ENCODE assay signal across 10 mouse cellular contexts in the genomic region with DNA sequence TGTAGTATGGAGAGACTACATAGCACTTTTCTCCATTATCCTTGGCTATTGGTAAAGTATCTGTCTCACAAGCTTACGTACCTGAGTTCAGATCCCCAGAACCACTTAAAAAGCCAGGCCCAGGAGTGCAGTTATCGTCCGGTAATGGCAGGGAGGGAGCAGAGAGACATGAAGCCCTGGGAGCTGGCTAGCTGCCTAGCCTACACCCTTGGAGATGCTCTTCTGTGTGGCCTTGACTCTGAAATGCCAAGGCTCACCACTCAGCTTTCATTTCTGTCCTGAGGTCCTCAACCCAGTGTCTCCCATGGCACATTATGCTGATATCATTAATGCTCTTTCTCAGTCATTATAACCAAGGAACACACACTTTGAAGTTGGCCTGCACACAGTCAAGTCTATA.
DNase-seq lines count a peak whose midpoint lies in the region; ATAC-seq and TF ChIP-seq lines count a peak whose summit lies in the region.
"Had no signal": no experiment of that assay in that cellular context is flagged by ENCODE, and none has a peak within 500 bp of the region (broad histone marks: within the 10 kb centered on the region; RNA-seq: fewer than 3 reads in every experiment).

No protein-coding gene starts in this region.

- ATAC-seq in heart, embryonic 13.5 days (ENCODE audit: extremely low read depth, insufficient number of reproducible peaks, low FRiP score, low TSS enrichment), result no peak
- no peak for ATAC-seq in neural tube, embryonic 11.5 days (ENCODE audit: insufficient read depth, low FRiP score, low TSS enrichment)
- no peak for ATAC-seq in lung, postnatal 0 days

- no peak for TF ChIP-seq EP300 in lung, postnatal 0 days (IDR thresholded peaks at IDR 0.05)

- no peaks in the 10 kb centered on the region for H3K9me3 ChIP-seq in heart, embryonic 13.5 days
- H3K9me3 ChIP-seq in neural tube, embryonic 11.5 days (ENCODE audit: control insufficient read depth, low read length), result no peaks in the 10 kb centered on the region
- no peaks in the 10 kb centered on the region for H3K9me3 ChIP-seq in limb, embryonic 10.5 days (replicated peaks)
- no peaks in the 10 kb centered on the region for H3K9me3 ChIP-seq in lung, postnatal 0 days (ENCODE audit: low read length)

- WGBS in heart, embryonic 13.5 days, result 88% methylated on average over 3 of the region's 3 CpGs
- 88% methylated on average over 3 of the region's 3 CpGs for WGBS in neural tube, embryonic 11.5 days
- 94% methylated on average over 3 of the region's 3 CpGs for WGBS in limb, embryonic 10.5 days
- WGBS in lung, postnatal 0 days, result 93% methylated on average over 3 of the region's 3 CpGs

- peak overlapping the region; percentile 36; the same call in 1 of the 2 replicates for H3K4me2 ChIP-seq in heart, embryonic 13.5 days
- no peak overlapping the region for H3K4me2 ChIP-seq in neural tube, embryonic 11.5 days (ENCODE audit: low read depth)
- no peak overlapping the region for H3K4me2 ChIP-seq in lung, postnatal 0 days (replicated peaks; ENCODE audit: low read depth, low read length)

- peaks cover 54% of the 10 kb centered on the region for H3K4me1 ChIP-seq in heart, embryonic 13.5 days
- peaks cover 29% of the 10 kb centered on the region for H3K4me1 ChIP-seq in neural tube, embryonic 11.5 days (ENCODE audit: control insufficient read depth, insufficient read depth, low read length)
- peaks cover 25% of the 10 kb centered on the region for H3K4me1 ChIP-seq in brown adipose tissue, adult 24 weeks (ENCODE audit: control insufficient read depth, insufficient read depth, insufficient read length, low read length)
- peaks cover 56% of the 10 kb centered on the region for H3K4me1 ChIP-seq in limb, embryonic 10.5 days
- H3K4me1 ChIP-seq in lung, postnatal 0 days (ENCODE audit: insufficient read depth, low read depth, low read length), result no peaks in the 10 kb centered on the region

- no peak overlapping the region for H3K4me3 ChIP-seq in heart, embryonic 13.5 days
- no peak overlapping the region for H3K4me3 ChIP-seq in neural tube, embryonic 11.5 days (ENCODE audit: low read depth, low read length)
- peak overlapping the region; percentile 52 for H3K4me3 ChIP-seq in brown adipose tissue, adult 24 weeks (ENCODE audit: insufficient read depth, low read depth, low read length)
- no peak overlapping the region for H3K4me3 ChIP-seq in limb, embryonic 10.5 days
- no peak overlapping the region for H3K4me3 ChIP-seq in lung, postnatal 0 days (ENCODE audit: low read depth, low read length)

- H3K36me3 ChIP-seq in heart, embryonic 13.5 days, result peaks cover 82% of the 10 kb centered on the region
- no peaks in the 10 kb centered on the region for H3K36me3 ChIP-seq in neural tube, embryonic 11.5 days (ENCODE audit: control insufficient read depth, insufficient read depth, low read length)
- H3K36me3 ChIP-seq in limb, embryonic 10.5 days, result peaks cover 63% of the 10 kb centered on the region
- no peaks in the 10 kb centered on the region for H3K36me3 ChIP-seq in lung, postnatal 0 days (ENCODE audit: insufficient read depth, low read length)

- no peak for DNase-seq in heart, postnatal 25 days (ENCODE audit: low spot score)
- no peak for DNase-seq in neural tube, embryonic 11.5 days (ENCODE audit: low spot score)
- DNase-seq in neural tube, embryonic 10.5 days (ENCODE audit: extremely low spot score, low spot score), result no peak
- no peak for DNase-seq in limb, embryonic 10.5 days (ENCODE audit: low spot score)
- no peak for DNase-seq in lung, postnatal 0 days (ENCODE audit: low spot score)
- DNase-seq in left cerebral cortex, adult 18-20 months (ENCODE audit: low spot score in 2 of 2), result no peak
- DNase-seq: right cerebral cortex, postnatal 25 days had no signal

- H3K9ac ChIP-seq in heart, embryonic 13.5 days, result peak overlapping the region; percentile 50; the same call in 1 of the 2 replicates
- no peak overlapping the region for H3K9ac ChIP-seq in neural tube, embryonic 11.5 days (ENCODE audit: low read length)
- H3K9ac ChIP-seq in lung, postnatal 0 days (replicated peaks; ENCODE audit: low read depth), result no peak overlapping the region
- H3K9ac ChIP-seq: liver, embryonic 14.5 days had no signal

- H3K27me3 ChIP-seq in heart, embryonic 13.5 days (replicated peaks), result no peaks in the 10 kb centered on the region
- no peaks in the 10 kb centered on the region for H3K27me3 ChIP-seq in neural tube, embryonic 11.5 days (ENCODE audit: control insufficient read depth, insufficient read depth, low read length)
- no peaks in the 10 kb centered on the region for H3K27me3 ChIP-seq in limb, embryonic 10.5 days (ENCODE audit: low read depth, poor library complexity, severe bottlenecking)
- no peaks in the 10 kb centered on the region for H3K27me3 ChIP-seq in lung, postnatal 0 days (replicated peaks; ENCODE audit: insufficient read depth, low read length)

- intact Hi-C loops in heart, postnatal 25 days (cut with DNase I), result loop anchor here (2.0 kb wide), 1 partner anchor 27 kb away; no protein-coding TSS in a partner anchor

- TF ChIP-seq CTCF in lung, postnatal 0 days (IDR thresholded peaks at IDR 0.05), result no peak

- peak overlapping the region; percentile 87 for H3K27ac ChIP-seq in heart, embryonic 13.5 days (replicated peaks)
- peak overlapping the region; percentile 72 for H3K27ac ChIP-seq in neural tube, embryonic 11.5 days (ENCODE audit: low read depth, low read length)
- peak overlapping the region; percentile 95 for H3K27ac ChIP-seq in brown adipose tissue, adult 24 weeks (replicated peaks; ENCODE audit: low read depth, low read length)
- H3K27ac ChIP-seq in limb, embryonic 10.5 days, result peak overlapping the region; percentile 81
- H3K27ac ChIP-seq in lung, postnatal 0 days (ENCODE audit: low read length), result no peak overlapping the region
- H3K27ac ChIP-seq: liver, embryonic 14.5 days had no signal
